ENCODE assay signal across 10 mouse cellular contexts in genomic region chr5:39777094-39777710, GRCm38 (mm10). TPM values are rescaled to one million over a fixed set of nuclear protein-coding genes. Genes with fewer than 3 reads are reported as not detected.
A peak's percentile ranks its signal among the peaks of the same experiment; 100 is the strongest.
DNase-seq lines count a peak whose midpoint lies in the region; ATAC-seq lines count a peak whose summit lies in the region.
"Had no signal": no experiment of that assay in that cellular context is flagged by ENCODE, and none has a peak within 500 bp of the region (broad histone marks: within the 10 kb centered on the region; RNA-seq: fewer than 3 reads in every experiment).

No protein-coding gene starts in this region.

- no peak for DNase-seq in heart, postnatal 36 days
- DNase-seq in layer of hippocampus, adult 11-12 months (ENCODE audit: low spot score), result peak; percentile 14
- DNase-seq in layer of hippocampus, postnatal 36 days, result no peak
- peak; percentile 8 for DNase-seq in NIH3T3 (ENCODE audit: low read depth)
- peak; percentile 69 for DNase-seq in cerebellum, adult 8-10 months
- DNase-seq in gastrocnemius, postnatal 36 days, result no peak
- DNase-seq in yolk sac, embryonic 10.5 days (ENCODE audit: low spot score), result no peak

- intact Hi-C loops in heart, postnatal 36 days (cut with DNase I), result no loop called here
- intact Hi-C loops in gastrocnemius, postnatal 36 days (cut with DNase I), result no loop called here

- H3K27me3 ChIP-seq in heart, embryonic 16.5 days (ENCODE audit: control insufficient read depth, insufficient read depth, low read length), result no peaks in the 10 kb centered on the region
- H3K27me3 ChIP-seq: stomach, embryonic 15.5 days had no signal

- no peak overlapping the region for H3K27ac ChIP-seq in heart, embryonic 16.5 days (ENCODE audit: low read length)
- H3K27ac ChIP-seq: stomach, embryonic 15.5 days had no signal

- H3K4me1 ChIP-seq in heart, embryonic 16.5 days (ENCODE audit: control insufficient read depth, insufficient read depth, low read length), result no peaks in the 10 kb centered on the region
- H3K4me1 ChIP-seq: stomach, embryonic 15.5 days had no signal

- no peak overlapping the region for H3K9ac ChIP-seq in heart, embryonic 16.5 days (ENCODE audit: low read length)
- H3K9ac ChIP-seq: stomach, embryonic 15.5 days had no signal

- H3K4me2 ChIP-seq in heart, embryonic 16.5 days (ENCODE audit: low read depth, low read length), result no peak overlapping the region
- H3K4me2 ChIP-seq: stomach, embryonic 15.5 days had no signal

- H3K9me3 ChIP-seq in heart, embryonic 16.5 days (replicated peaks; ENCODE audit: control insufficient read depth, low read length), result no peaks in the 10 kb centered on the region
- H3K9me3 ChIP-seq: stomach, embryonic 15.5 days had no signal

- ATAC-seq in heart, embryonic 16.5 days (replicated peaks; ENCODE audit: extremely low read depth, insufficient read depth, low FRiP score), result peak; percentile 90
- ATAC-seq: CD4-positive, CD25-positive, alpha-beta regulatory T cell, adult 4 months had no signal

- H3K4me3 ChIP-seq in heart, embryonic 16.5 days (ENCODE audit: low read length), result no peak overlapping the region
- H3K4me3 ChIP-seq: stomach, embryonic 15.5 days had no signal

- no peaks in the 10 kb centered on the region for H3K36me3 ChIP-seq in heart, embryonic 16.5 days (ENCODE audit: control insufficient read depth, insufficient read depth)
- H3K36me3 ChIP-seq: stomach, embryonic 15.5 days had no signal

- 49% methylated on average over 7 of the region's 7 CpGs for WGBS in heart, embryonic 16.5 days

RNA-seq across cellular contexts. Expression of gene Hs3st1, which starts 21.9 kb away (rescaled TPM):
- polyA plus RNA-seq in heart, embryonic 16.5 days (2015; fragmentation: Nextera tagmentation; extraction: Ambion mirVana), result 5.8 and 6.9 TPM in 2 replicates
- 1 to 10 TPM; 7.0 to 7.5 TPM for total RNA-seq in heart, postnatal 36 days (2021)
- total RNA-seq in layer of hippocampus, postnatal 36 days (2021), result 10 to 100 TPM; 23.5 to 26.3 TPM
- 1 to 10 TPM in 1 of 2 experiments, under 1 TPM in 1; 0.94 to 1.7 TPM for total RNA-seq in gastrocnemius, postnatal 36 days (2021)
- polyA plus RNA-seq: CD4-positive, CD25-positive, alpha-beta regulatory T cell, adult 4 months had no signal

Comparison
In these comparisons a context has a peak if more than half of its experiments do, and no peak if none do; other contexts are left out.
1. DNase-seq: peak in layer of hippocampus, adult 11-12 months (single experiment), NIH3T3 (single experiment) and cerebellum, adult 8-10 months (single experiment); none in heart, postnatal 36 days (0 of 2), layer of hippocampus, postnatal 36 days (0 of 2), gastrocnemius, postnatal 36 days (0 of 2) and yolk sac, embryonic 10.5 days (single experiment).